Comparison of ENCODE assay signal across 8 mouse cellular contexts in genomic region chr13:42053656-42054055, GRCm38 (mm10). TPM values are rescaled to one million over a fixed set of nuclear protein-coding genes. Genes with fewer than 3 reads are reported as not detected.
DNase-seq lines count a peak whose midpoint lies in the region; ATAC-seq and TF ChIP-seq lines count a peak whose summit lies in the region.

No protein-coding gene starts in this region.

- H3K27me3 ChIP-seq in heart, embryonic 12.5 days (replicated peaks) = no peaks in the 10 kb centered on the region
- H3K27me3 ChIP-seq in MEL (ENCODE audit: control insufficient read depth in 1 of 2, insufficient read depth in 2 of 2, low read length in 2 of 2) = no peaks in the 10 kb centered on the region
- no peaks in the 10 kb centered on the region for H3K27me3 ChIP-seq in hindbrain, embryonic 11.5 days (ENCODE audit: control insufficient read depth, insufficient read depth, low read length)
- H3K27me3 ChIP-seq in midbrain, embryonic 11.5 days (ENCODE audit: control insufficient read depth, insufficient read depth, low read length) = no peaks in the 10 kb centered on the region

- H3K4me3 ChIP-seq in heart, embryonic 12.5 days = peak overlapping the region; percentile 90
- H3K4me3 ChIP-seq in MEL (ENCODE audit: control insufficient read depth in 1 of 2, insufficient read depth in 1 of 2, low read depth in 2 of 2, low read length in 2 of 2) = peak overlapping the region; percentile 63 to 74
- H3K4me3 ChIP-seq in hindbrain, embryonic 11.5 days (ENCODE audit: low read depth, low read length) = peak overlapping the region; percentile 86; the same call in 1 of the 2 replicates
- peak overlapping the region; percentile 90 for H3K4me3 ChIP-seq in midbrain, embryonic 11.5 days (ENCODE audit: low read depth, low read length)

- peaks cover 23% of the 10 kb centered on the region for H3K36me3 ChIP-seq in heart, embryonic 12.5 days
- H3K36me3 ChIP-seq in MEL (ENCODE audit: control insufficient read depth in 1 of 2, insufficient read depth in 2 of 2, low read length in 2 of 2) = peaks cover 0 to 24% of the 10 kb centered on the region in 2 experiments; a peak in 3 of 4 replicates
- no peaks in the 10 kb centered on the region for H3K36me3 ChIP-seq in hindbrain, embryonic 11.5 days (ENCODE audit: control insufficient read depth, insufficient read depth, low read length)
- H3K36me3 ChIP-seq in midbrain, embryonic 11.5 days (ENCODE audit: control insufficient read depth, insufficient read depth, low read length) = no peaks in the 10 kb centered on the region

- intact Hi-C loops in heart, postnatal 10 days (cut with DNase I) = loop anchor here (5.0 kb wide), 3 partner anchors 89 to 534 kb away; no protein-coding TSS in a partner anchor

- peaks cover 3% of the 10 kb centered on the region; the same call in 1 of the 2 replicates for H3K79me2 ChIP-seq in MEL (ENCODE audit: control insufficient read depth, insufficient read depth, low read length, poor library complexity)

- no peak for TF ChIP-seq POLR2A in MEL (IDR thresholded peaks at IDR 0.05; ENCODE audit: control insufficient read depth in 1 of 2, insufficient read depth in 1 of 2, low read depth in 1 of 2, low read length in 2 of 2, poor library complexity in 1 of 2)

- DNase-seq in heart, postnatal 10 days = no peak
- DNase-seq in MEL (ENCODE audit: low read depth, low spot score) = peak; percentile 63
- peak; percentile 22 for DNase-seq in hindbrain, embryonic 11.5 days (ENCODE audit: low spot score)
- DNase-seq in midbrain, embryonic 11.5 days (ENCODE audit: low spot score, missing footprints) = no peak
- DNase-seq in cerebellum, postnatal 36 days = no peak
- DNase-seq in urinary bladder, postnatal 4 days (ENCODE audit: low spot score in 2 of 2) = no peak
- no peak for DNase-seq in layer of hippocampus, postnatal 36 days

- peaks cover 13% of the 10 kb centered on the region for H3K4me1 ChIP-seq in heart, embryonic 12.5 days (replicated peaks)
- H3K4me1 ChIP-seq in MEL (ENCODE audit: control insufficient read depth in 1 of 2, insufficient read depth in 2 of 2, low read length in 2 of 2) = peaks cover 7 to 16% of the 10 kb centered on the region in 2 experiments
- no peaks in the 10 kb centered on the region for H3K4me1 ChIP-seq in hindbrain, embryonic 11.5 days (replicated peaks; ENCODE audit: control insufficient read depth, insufficient read depth, low read length)
- peaks cover 16% of the 10 kb centered on the region for H3K4me1 ChIP-seq in midbrain, embryonic 11.5 days (ENCODE audit: control insufficient read depth, insufficient read depth, low read length)

- no peak for TF ChIP-seq EP300 in MEL (IDR thresholded peaks at IDR 0.05; ENCODE audit: low read depth in 1 of 2, low read length in 2 of 2)

- TF ChIP-seq CTCF in MEL (IDR thresholded peaks at IDR 0.05 in 2 of 3, conservative IDR thresholded peaks at IDR 0.05 in 1 of 3; ENCODE audit: control insufficient read depth in 1 of 3, insufficient read depth in 1 of 3, low read depth in 2 of 3, low read length in 3 of 3, poor library complexity in 1 of 3, severe bottlenecking in 1 of 3) = no peak

- H3K9ac ChIP-seq in heart, embryonic 12.5 days = peak overlapping the region; percentile 92; the same call in 1 of the 2 replicates
- H3K9ac ChIP-seq in MEL (ENCODE audit: control insufficient read depth, low read depth, low read length, poor library complexity, severe bottlenecking) = peak overlapping the region; percentile 78
- H3K9ac ChIP-seq in hindbrain, embryonic 11.5 days (ENCODE audit: low read depth, low read length) = no peak overlapping the region
- H3K9ac ChIP-seq in midbrain, embryonic 11.5 days (ENCODE audit: low read length) = peak overlapping the region; percentile 90

- no peak for TF ChIP-seq RAD21 in MEL (IDR thresholded peaks at IDR 0.05; ENCODE audit: low read depth, low read length)

- peak overlapping the region; percentile 72 for H3K4me2 ChIP-seq in heart, embryonic 12.5 days
- H3K4me2 ChIP-seq in hindbrain, embryonic 11.5 days (replicated peaks; ENCODE audit: low read depth, low read length) = peak overlapping the region; percentile 66
- peak overlapping the region; percentile 80 for H3K4me2 ChIP-seq in midbrain, embryonic 11.5 days

- H3K27ac ChIP-seq in heart, embryonic 12.5 days (ENCODE audit: poor library complexity, severe bottlenecking) = no peak overlapping the region
- peak overlapping the region; percentile 98 for H3K27ac ChIP-seq in MEL (ENCODE audit: control insufficient read depth, low read depth, low read length)
- H3K27ac ChIP-seq in hindbrain, embryonic 11.5 days (ENCODE audit: low read depth, low read length) = no peak overlapping the region
- no peak overlapping the region for H3K27ac ChIP-seq in midbrain, embryonic 11.5 days (ENCODE audit: low read depth, low read length)

- WGBS in heart, embryonic 12.5 days = 24% methylated on average over 2 of the region's 2 CpGs
- WGBS in hindbrain, embryonic 11.5 days = 40% methylated on average over 2 of the region's 2 CpGs
- 35% methylated on average over 2 of the region's 2 CpGs for WGBS in midbrain, embryonic 11.5 days

- H3K9me3 ChIP-seq in heart, embryonic 12.5 days (replicated peaks) = no peaks in the 10 kb centered on the region
- H3K9me3 ChIP-seq in MEL (replicated peaks; ENCODE audit: insufficient read depth, low read length) = no peaks in the 10 kb centered on the region
- H3K9me3 ChIP-seq in hindbrain, embryonic 11.5 days (ENCODE audit: control insufficient read depth, low read length) = no peaks in the 10 kb centered on the region
- H3K9me3 ChIP-seq in midbrain, embryonic 11.5 days (ENCODE audit: control insufficient read depth, low read length) = no peaks in the 10 kb centered on the region

- ATAC-seq in heart, embryonic 12.5 days (ENCODE audit: insufficient number of reproducible peaks, low FRiP score) = no peak
- no peak for ATAC-seq in hindbrain, embryonic 11.5 days (ENCODE audit: low FRiP score)
- no peak for ATAC-seq in midbrain, embryonic 11.5 days (ENCODE audit: low FRiP score)

TF ChIP-seq in MEL, 35 proteins besides CTCF, POLR2A, EP300 and RAD21:
- TF ChIP-seq NRF1 (IDR thresholded peaks at IDR 0.05; ENCODE audit: insufficient read depth, low read depth, low read length, poor library complexity, severe bottlenecking) (no peak), JUND (IDR thresholded peaks at IDR 0.05; ENCODE audit: low read depth, low read length) (no peak), UBTF (IDR thresholded peaks at IDR 0.05; ENCODE audit: borderline replicate concordance, insufficient read depth, low read depth, low read length) (no peak), MAFK (IDR thresholded peaks at IDR 0.05; ENCODE audit: borderline replicate concordance, low read depth, low read length) (no peak), TCF12 (IDR thresholded peaks at IDR 0.05; ENCODE audit: low read depth, low read length) (no peak), E2F4 (IDR thresholded peaks at IDR 0.05; ENCODE audit: borderline replicate concordance, low read depth, low read length) (no peak), NELFE (IDR thresholded peaks at IDR 0.05; ENCODE audit: low read depth, low read length) (no peak), MXI1 (IDR thresholded peaks at IDR 0.05; ENCODE audit: low read depth, low read length) (no peak), GATA1 (IDR thresholded peaks at IDR 0.05; ENCODE audit: low read depth, low read length) (no peak)

RNA-seq across cellular contexts. Expression of gene Hivep1, which starts 1.8 kb away (rescaled TPM):
- polyA plus RNA-seq in heart, embryonic 12.5 days (2016; fragmentation: Nextera tagmentation; extraction: Ambion mirVana) = 10.2 and 10.8 TPM in 2 replicates
- total RNA-seq in heart, postnatal 10 days (2021) = 10 to 100 TPM; 24.2 to 24.3 TPM
- 2.2 and 3.9 TPM in 2 replicates for total RNA-seq in MEL (2012; rRNA removed)
- 10 to 100 TPM in 1 of 2 experiments, not detected in 1; 15.9 TPM for polyA plus RNA-seq in MEL (2012; ENCODE audit: insufficient read depth in 1 of 2, insufficient read length in 2 of 2, low read depth in 1 of 2, low replicate concordance in 2 of 2, missing spikeins in 1 of 2)
- 13.4 and 18.4 TPM in 2 replicates for polyA plus RNA-seq in hindbrain, embryonic 11.5 days (2014; fragmentation: Nextera tagmentation; extraction: Ambion mirVana)
- 12.0 and 12.9 TPM in 2 replicates for polyA plus RNA-seq in midbrain, embryonic 11.5 days (2014; fragmentation: Nextera tagmentation; extraction: Ambion mirVana)
- 10 to 100 TPM; 24.2 TPM for total RNA-seq in layer of hippocampus, postnatal 36 days (2021)

Comparison
In these comparisons a context has a peak if more than half of its experiments do, and no peak if none do; other contexts are left out.
1. DNase-seq: peak in MEL (single experiment) and hindbrain, embryonic 11.5 days (single experiment); none in heart, postnatal 10 days (0 of 2), midbrain, embryonic 11.5 days (single experiment), cerebellum, postnatal 36 days (0 of 2), urinary bladder, postnatal 4 days (0 of 2) and layer of hippocampus, postnatal 36 days (0 of 2).
2. Peak in every context shown above with its lines, with median percentiles within 50 percentile points of each other: H3K4me2 ChIP-seq and H3K4me3 ChIP-seq.